Mouse (Mus musculus) small intestine, adult 2 months (tissue): ENCODE measurements around the gene Dennd5a. TPM values are rescaled to one million over a fixed set of nuclear protein-coding genes. Genes with fewer than 3 reads are reported as not detected.

Source experiments
- H3K27ac ChIP-seq: fragments of 200-500 bp; 2 replicates; pipeline ENCODE4 v1.5.1; 2012; ENCODE audit warnings: low read depth, low read length, control low read depth, inconsistent platforms; ENCODE audit not compliant: insufficient read depth
- H3K27me3 ChIP-seq: fragments of 200-500 bp; 2 replicates; pipeline ENCODE4 v1.6.1; 2012; ENCODE audit warnings: mild to moderate bottlenecking, moderate library complexity, low read length, inconsistent platforms; ENCODE audit not compliant: control insufficient read depth, insufficient read depth
- H3K36me3 ChIP-seq: fragments of 200-500 bp; 2 replicates; pipeline ENCODE4 v1.6.1; 2012; ENCODE audit warnings: mild to moderate bottlenecking, low read length, control low read depth, inconsistent platforms; ENCODE audit not compliant: control insufficient read depth, insufficient read depth
- H3K4me1 ChIP-seq: fragments of 200-500 bp; 2 replicates; pipeline ENCODE4 v1.6.1; 2012; ENCODE audit warnings: low read length, inconsistent platforms, mixed read lengths; ENCODE audit not compliant: control insufficient read depth, insufficient read depth, insufficient read length
- H3K4me3 ChIP-seq: fragments of 200-500 bp; 2 replicates; pipeline ENCODE4 v1.5.1; 2012; ENCODE audit warnings: low read depth, mild to moderate bottlenecking, control low read depth, inconsistent platforms, low read length, moderate library complexity
- CTCF ChIP-seq: fragments of 200-500 bp; IDR thresholded peaks from 2 replicates; pipeline ENCODE4 v1.5.1; 2012; ENCODE audit warnings: low read depth, mild to moderate bottlenecking, control low read depth, inconsistent platforms, low read length, moderate library complexity, mixed read lengths; ENCODE audit not compliant: insufficient replicate concordance, insufficient read length; ENCODE audit errors: extremely low read depth
- POLR2A ChIP-seq: fragments of 200-500 bp; IDR thresholded peaks from 2 replicates; pipeline ENCODE4 v1.6.1; 2012; ENCODE audit warnings: low read depth, mild to moderate bottlenecking, control low read depth, inconsistent platforms, low read length, moderate library complexity
- WGBS: fragments of 180-500 bp; shearing (Covaris S2); methylation state at CpG from one replicate; pipeline ENCODE4 v1.1.7; 2018; 5-methylcytosine and 5-hydroxymethylcytosine counted together
- polyA plus RNA-seq: library from polyadenylated mRNA; depleted of rRNA; stranded (reverse); fragments of >200 nt; gene quantifications from 2 replicates; pipeline ENCODE4 v1.2.3, GENCODE M21; 2012; rRNA removed

Dennd5a gene
- 8.6 and 11.7 TPM in 2 replicates for polyA plus RNA-seq

DNA sequence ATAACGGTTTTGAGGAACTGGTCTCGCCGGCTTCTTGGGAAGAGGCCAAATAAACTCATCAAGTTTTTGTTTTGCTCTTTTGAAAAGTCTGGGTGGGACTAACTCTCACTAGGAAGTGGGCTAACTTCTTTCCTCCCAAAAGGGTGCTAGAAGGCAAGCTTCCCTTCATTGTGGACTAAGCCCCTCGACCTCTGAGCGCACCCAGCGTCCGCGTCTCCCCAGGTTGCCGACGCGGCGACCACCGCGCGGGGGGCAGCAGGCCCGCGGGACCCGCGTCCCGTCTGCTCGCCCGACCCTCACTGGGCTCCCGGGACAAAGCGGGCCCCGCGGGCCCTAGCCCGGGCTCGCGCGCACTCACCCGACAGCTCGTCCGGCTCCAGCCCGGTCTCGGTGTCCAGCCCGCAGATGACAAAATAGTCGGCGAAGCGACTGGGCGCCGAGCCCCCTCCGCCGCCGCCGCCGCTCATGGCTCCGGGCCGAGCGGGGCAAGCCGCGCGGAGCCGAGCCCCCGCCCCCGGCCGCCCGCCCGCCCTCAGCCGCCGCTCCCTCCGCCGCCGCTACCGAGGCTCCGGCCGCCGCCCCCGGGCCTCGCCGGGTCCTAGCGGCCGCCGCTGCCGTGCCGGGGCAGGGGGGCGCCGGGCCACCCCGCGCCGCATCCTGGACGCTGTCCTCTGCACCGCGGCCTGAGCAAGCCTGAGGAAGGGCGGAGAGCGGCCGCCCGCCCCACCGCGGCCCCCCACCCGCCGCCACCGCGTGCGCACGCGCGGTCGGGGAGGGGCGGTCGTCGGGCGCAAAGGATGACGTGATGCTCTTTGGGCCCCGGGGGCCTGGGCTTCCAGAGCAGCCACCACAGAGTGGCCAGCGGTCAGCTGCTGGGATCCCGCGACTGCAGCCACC lies at the start of gene Dennd5a:
Dennd5a (minus strand) TSS at position 755 of the 897 bp plus-strand sequence.
- under 1% methylated on average over 106 of the region's 107 CpGs for WGBS

DNA sequence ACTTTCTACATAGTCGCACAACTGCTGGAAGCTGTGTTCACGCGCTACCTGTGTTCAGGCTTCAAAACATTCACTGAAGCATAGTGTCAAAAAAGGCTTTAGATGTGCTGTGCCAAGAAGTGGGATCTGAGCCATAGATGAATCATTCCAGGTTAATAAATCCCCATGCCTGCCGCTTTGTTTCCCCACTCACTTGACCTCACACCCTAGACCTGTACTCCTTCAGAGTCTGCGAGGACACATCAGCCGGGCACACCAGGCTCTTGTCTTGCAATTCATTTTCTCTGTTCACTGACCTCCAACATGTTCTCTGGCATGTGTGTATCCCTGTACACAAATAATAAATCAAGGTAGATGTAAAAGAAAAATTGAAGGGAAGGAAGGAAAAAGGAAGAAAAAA lies 48.8 kb upstream of the Dennd5a start:
- 86% methylated on average over 6 of the region's 6 CpGs for WGBS
- Histone ChIP-seq H3K4me1 (peaks cover 3% of the 10 kb centered on the region; the same call in 1 of the 2 replicates), H3K36me3 (no peaks in the 10 kb centered on the region), H3K27ac (no peak overlapping the region), H3K4me3 (no peak overlapping the region), H3K27me3 (no peaks in the 10 kb centered on the region)
- TF ChIP-seq POLR2A (no peak), CTCF (no peak)

More for the DNA sequence above, at the start of gene Dennd5a:
- Histone ChIP-seq H3K36me3 (no peaks in the 10 kb centered on the region), H3K4me1 (no peaks in the 10 kb centered on the region), H3K27ac (peak within 1 kb of the TSS; percentile 11), H3K27me3 (peaks cover 4% of the 10 kb centered on the region; the same call in 1 of the 2 replicates), H3K4me3 (peak within 1 kb of the TSS; percentile 82)
- no peak; the same call in 1 of the 2 replicates for TF ChIP-seq POLR2A
- no peak for TF ChIP-seq CTCF

DNA sequence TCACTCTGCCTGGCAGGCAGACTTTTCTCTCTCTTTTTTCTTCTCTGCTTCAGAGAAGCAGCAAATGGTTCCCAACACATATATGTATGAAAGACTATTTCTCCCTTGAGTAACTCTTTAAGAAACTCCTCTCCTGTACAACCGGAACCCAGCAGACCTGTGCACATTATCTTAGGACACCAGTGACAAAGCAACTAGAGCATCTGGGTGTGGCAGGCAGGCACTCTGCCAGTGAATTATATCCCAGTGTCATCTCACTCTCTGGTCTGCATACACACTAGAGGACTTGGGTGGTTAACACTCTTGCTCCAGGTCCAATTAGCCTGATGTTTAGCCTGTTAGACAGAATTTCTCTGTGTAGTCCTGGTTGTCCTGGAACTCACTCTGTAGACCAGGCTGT lies 48.2 kb upstream of the Dennd5a start:
- no peak overlapping the region for H3K4me3 ChIP-seq
- no peak for TF ChIP-seq POLR2A
- no peak for TF ChIP-seq CTCF
- H3K36me3 ChIP-seq: no peaks in the 10 kb centered on the region
- WGBS: 76% methylated on average over 1 of the region's 1 CpGs
- H3K27me3 ChIP-seq: no peaks in the 10 kb centered on the region
- peaks cover 3% of the 10 kb centered on the region; the same call in 1 of the 2 replicates for H3K4me1 ChIP-seq
- H3K27ac ChIP-seq: no peak overlapping the region

DNA sequence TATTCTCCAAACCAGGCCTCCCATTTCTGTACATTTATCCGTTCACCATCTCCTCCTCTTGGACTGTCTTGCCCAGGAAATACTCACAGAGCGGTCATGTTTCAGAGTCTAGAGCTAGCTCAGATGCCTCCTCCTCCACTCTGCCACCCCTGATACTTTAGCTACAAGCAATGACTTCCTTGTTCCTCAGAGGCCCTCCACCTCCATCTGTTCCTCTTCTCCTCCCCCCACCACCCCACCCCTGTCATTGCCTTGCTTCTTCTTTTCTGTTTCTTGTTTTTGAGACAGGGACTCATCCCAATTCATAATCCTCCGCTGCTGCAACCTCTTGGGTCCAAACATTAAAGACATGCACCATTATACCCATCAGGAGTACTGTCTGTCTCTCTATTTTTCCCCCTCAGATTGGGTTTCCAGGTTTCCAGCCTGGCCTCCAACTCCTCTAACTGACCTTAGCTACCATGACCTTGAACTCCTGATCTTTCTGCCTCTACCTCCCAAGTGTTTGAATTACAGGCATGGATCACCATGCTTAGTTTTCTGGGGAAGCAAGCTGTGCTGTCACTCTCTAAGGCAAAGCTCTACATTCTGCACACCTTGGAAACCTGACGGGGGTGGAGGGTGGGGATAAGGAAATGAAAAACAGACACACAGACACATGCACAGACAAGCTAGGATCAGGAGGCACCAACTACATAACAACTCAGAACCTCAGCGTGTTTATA lies 46.4 kb upstream of the Dennd5a start:
- no peak for TF ChIP-seq POLR2A
- no peak for TF ChIP-seq CTCF
- no peaks in the 10 kb centered on the region for H3K4me1 ChIP-seq
- H3K4me3 ChIP-seq: no peak overlapping the region
- 76% methylated on average over 5 of the region's 5 CpGs for WGBS
- H3K27me3 ChIP-seq: no peaks in the 10 kb centered on the region
- no peaks in the 10 kb centered on the region for H3K36me3 ChIP-seq
- no peak overlapping the region for H3K27ac ChIP-seq

DNA sequence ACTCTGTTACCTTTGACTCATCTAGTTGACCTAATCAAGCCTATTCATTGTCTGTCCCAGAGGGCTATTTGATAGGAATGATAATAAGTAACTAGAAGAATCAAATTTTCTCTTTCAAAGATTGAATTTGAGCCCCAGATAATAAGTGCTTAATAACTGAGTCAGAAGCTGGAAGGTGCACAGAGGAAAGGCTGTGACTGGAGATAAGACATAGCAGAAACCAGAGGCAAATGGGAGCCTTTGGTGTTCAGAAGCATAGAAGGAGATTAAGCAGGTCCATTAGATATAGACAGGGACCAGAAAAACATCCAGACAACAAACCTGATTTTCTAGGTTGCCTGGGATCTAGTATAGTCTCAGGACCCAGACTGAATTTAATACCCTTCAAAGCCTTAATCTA lies 45.7 kb upstream of the Dennd5a start:
- Histone ChIP-seq H3K27ac (no peak overlapping the region), H3K27me3 (no peaks in the 10 kb centered on the region), H3K36me3 (no peaks in the 10 kb centered on the region), H3K4me3 (no peak overlapping the region), H3K4me1 (no peaks in the 10 kb centered on the region)
- TF ChIP-seq CTCF: no peak
- no peak for TF ChIP-seq POLR2A

DNA sequence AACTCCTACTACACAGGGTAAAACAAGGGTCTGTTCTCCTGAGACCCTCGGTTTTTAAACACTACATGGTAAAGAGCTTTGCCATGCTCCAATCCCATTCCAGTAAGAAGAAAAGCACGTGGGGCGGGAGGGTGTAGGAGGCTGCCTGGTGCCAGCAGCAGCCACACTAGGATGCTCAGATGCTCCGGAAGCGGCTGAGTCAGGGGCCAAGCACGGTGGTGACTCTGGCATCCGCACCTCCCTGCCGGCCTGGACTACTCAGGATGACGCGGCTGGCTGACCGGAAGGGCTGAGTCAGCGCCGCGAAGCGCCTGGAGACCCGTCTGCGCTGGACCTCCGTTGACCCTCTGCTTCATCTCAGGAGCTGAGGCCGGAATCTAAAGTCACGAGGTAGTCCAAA lies 42.7 kb upstream of the Dennd5a start:
- H3K4me1 ChIP-seq: no peaks in the 10 kb centered on the region; the same call in 1 of the 2 replicates
- H3K27me3 ChIP-seq: no peaks in the 10 kb centered on the region
- no peak overlapping the region for H3K27ac ChIP-seq
- TF ChIP-seq POLR2A (no peak), CTCF (no peak)
- 38% methylated on average over 20 of the region's 20 CpGs for WGBS
- peak overlapping the region; percentile 22 for H3K4me3 ChIP-seq
- H3K36me3 ChIP-seq: no peaks in the 10 kb centered on the region

DNA sequence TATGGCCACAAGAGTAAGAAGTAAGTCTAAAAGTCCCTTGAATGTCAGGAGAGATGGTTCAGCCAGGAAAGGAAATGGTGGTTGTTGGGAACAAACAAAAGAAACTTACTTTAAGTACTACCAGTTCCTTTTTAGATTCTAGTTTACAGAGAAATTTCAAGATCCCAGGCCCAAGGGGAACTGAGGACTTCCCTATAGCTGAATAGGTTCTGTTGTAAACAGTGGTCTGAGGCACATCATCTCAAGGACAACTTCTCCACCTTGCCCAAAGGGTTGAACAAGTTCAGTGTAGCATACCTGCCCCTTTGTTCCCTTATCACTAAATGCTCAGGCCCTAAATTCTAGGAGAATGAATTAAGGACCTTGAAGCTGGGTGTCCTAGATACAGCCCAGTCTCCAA lies 41.8 kb upstream of the Dennd5a start:
- H3K27ac ChIP-seq: no peak overlapping the region
- H3K36me3 ChIP-seq: no peaks in the 10 kb centered on the region
- TF ChIP-seq CTCF (no peak), POLR2A (no peak)
- H3K4me3 ChIP-seq: no peak overlapping the region
- H3K4me1 ChIP-seq: peaks cover 1% of the 10 kb centered on the region; the same call in 1 of the 2 replicates
- H3K27me3 ChIP-seq: no peaks in the 10 kb centered on the region

DNA sequence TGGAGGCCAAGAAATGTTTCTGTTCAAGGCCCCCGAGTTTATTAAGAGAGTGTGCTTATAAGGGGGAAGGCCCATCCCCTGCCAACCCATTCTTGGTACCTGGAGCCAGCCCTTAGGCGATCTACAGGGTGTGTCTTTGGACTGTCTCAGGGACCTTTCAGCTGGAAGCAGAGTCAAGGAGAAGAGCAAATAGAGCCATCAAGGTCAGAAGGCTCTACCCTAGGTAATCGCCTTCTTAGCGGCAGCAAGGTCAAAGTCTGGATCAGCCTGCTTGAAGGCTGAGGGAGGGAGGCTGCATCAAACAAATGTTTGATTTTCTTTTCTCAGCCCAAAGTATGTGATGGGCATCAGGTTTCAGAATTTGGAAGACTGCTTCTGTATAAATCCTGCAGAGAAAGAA lies 38.1 kb upstream of the Dennd5a start:
- TF ChIP-seq CTCF (no peak), POLR2A (no peak)
- Histone ChIP-seq H3K27me3 (no peaks in the 10 kb centered on the region), H3K36me3 (no peaks in the 10 kb centered on the region), H3K4me3 (no peak overlapping the region), H3K4me1 (peaks cover 6% of the 10 kb centered on the region; the same call in 1 of the 2 replicates), H3K27ac (no peak overlapping the region)
- WGBS: 36% methylated on average over 4 of the region's 4 CpGs
